Mouse (Mus musculus): Measurements from ENCODE around the gene S100b.

S100b gene

GRCm38 (mm10) chr10:76253536-76253935, at the start of gene S100b:
S100b (plus strand) TSS chr10:76253853.
- peak; percentile 19 to 57 for DNase-seq (ENCODE audit: low spot score in 2 of 2)

GRCm38 (mm10) chr10:76207262-76207796, 46.3 kb upstream of the S100b start:
- no peak for DNase-seq (ENCODE audit: low spot score in 2 of 2)

- no peak for DNase-seq (ENCODE audit: low spot score in 2 of 2)
Measured at GRCm38 (mm10) chr10:76209241-76209640, 44.4 kb upstream of the S100b start.

GRCm38 (mm10) chr10:76210806-76211205, 42.8 kb upstream of the S100b start:
- DNase-seq (ENCODE audit: low spot score in 2 of 2) = no peak

- DNase-seq (ENCODE audit: low spot score in 2 of 2) = no peak
Measured at GRCm38 (mm10) chr10:76212121-76212520, 41.5 kb upstream of the S100b start.

- no peak for DNase-seq (ENCODE audit: low spot score in 2 of 2)
Measured at GRCm38 (mm10) chr10:76214161-76214560, 39.5 kb upstream of the S100b start.

GRCm38 (mm10) chr10:76217056-76217455, 36.6 kb upstream of the S100b start:
- DNase-seq (ENCODE audit: low spot score in 2 of 2) = no peak

- DNase-seq (ENCODE audit: low spot score in 2 of 2) = no peak
Measured at GRCm38 (mm10) chr10:76218240-76218639, 35.4 kb upstream of the S100b start.

GRCm38 (mm10) chr10:76225944-76226343, 27.7 kb upstream of the S100b start:
- no peak for DNase-seq (ENCODE audit: low spot score in 2 of 2)

- DNase-seq (ENCODE audit: low spot score in 2 of 2) = no peak
Measured at GRCm38 (mm10) chr10:76229627-76230026, 24.0 kb upstream of the S100b start.

GRCm38 (mm10) chr10:76237341-76238225, 16.1 kb upstream of the S100b start, which contains the start of gene Prmt2:
Prmt2 (minus strand) TSS chr10:76237865.
- peak; percentile 89 to 90 for DNase-seq (ENCODE audit: low spot score in 2 of 2)

- DNase-seq (ENCODE audit: low spot score in 2 of 2) = no peak
Measured at GRCm38 (mm10) chr10:76239401-76239800, 14.3 kb upstream of the S100b start.

GRCm38 (mm10) chr10:76245106-76245505, 8.5 kb upstream of the S100b start:
- DNase-seq (ENCODE audit: low spot score in 2 of 2) = no peak

- DNase-seq (ENCODE audit: low spot score in 2 of 2) = no peak
Measured at GRCm38 (mm10) chr10:76246601-76247000, 7.1 kb upstream of the S100b start.

- DNase-seq (ENCODE audit: low spot score in 2 of 2) = no peak
Measured at GRCm38 (mm10) chr10:76247960-76248646, 5.5 kb upstream of the S100b start.

GRCm38 (mm10) chr10:76248647-76248968, 5.0 kb upstream of the S100b start:
- no peak for DNase-seq (ENCODE audit: low spot score in 2 of 2)

GRCm38 (mm10) chr10:76250870-76251269, 2.8 kb upstream of the S100b start:
- no peak for DNase-seq (ENCODE audit: low spot score in 2 of 2)

- DNase-seq (ENCODE audit: low spot score in 2 of 2) = no peak
Measured at GRCm38 (mm10) chr10:76253079-76253478, 574 bp upstream of the S100b start.

- DNase-seq (ENCODE audit: low spot score in 2 of 2) = no peak
Measured at GRCm38 (mm10) chr10:76255617-76256016, 2.0 kb downstream of the S100b start.

- no peak for DNase-seq (ENCODE audit: low spot score in 2 of 2)
Measured at GRCm38 (mm10) chr10:76257231-76257630, 3.6 kb downstream of the S100b start.

- peak; percentile 34 to 58 for DNase-seq (ENCODE audit: low spot score in 2 of 2)
Measured at GRCm38 (mm10) chr10:76257719-76258390, 4.2 kb downstream of the S100b start.

- no peak for DNase-seq (ENCODE audit: low spot score in 2 of 2)
Measured at GRCm38 (mm10) chr10:76259566-76260232, 6.0 kb downstream of the S100b start.
